Mouse (Mus musculus) G1E-ER4 (cell line): ENCODE measurements around the gene Olfr328. TPM values are rescaled to one million over a fixed set of nuclear protein-coding genes. Genes with fewer than 3 reads are reported as not detected.
"Not testable (repeated sequence)": the region's sequence is repeated elsewhere in the genome, so short reads cannot be mapped to it uniquely, and the experiment has no call there.

Experiments used
- GATA1 ChIP-seq: IDR thresholded peaks from one replicate; pipeline ENCODE4 v1.8.0; 2012; ENCODE audit warnings: low read length, inconsistent platforms
- polyA plus RNA-seq: library from polyadenylated mRNA; stranded (reverse); fragments of >175 nt; gene quantifications from 2 replicates; pipeline ENCODE4 v1.2.3, GENCODE M21; 2012

The Olfr328 gene
- not detected in 2 replicates for polyA plus RNA-seq

DNA sequence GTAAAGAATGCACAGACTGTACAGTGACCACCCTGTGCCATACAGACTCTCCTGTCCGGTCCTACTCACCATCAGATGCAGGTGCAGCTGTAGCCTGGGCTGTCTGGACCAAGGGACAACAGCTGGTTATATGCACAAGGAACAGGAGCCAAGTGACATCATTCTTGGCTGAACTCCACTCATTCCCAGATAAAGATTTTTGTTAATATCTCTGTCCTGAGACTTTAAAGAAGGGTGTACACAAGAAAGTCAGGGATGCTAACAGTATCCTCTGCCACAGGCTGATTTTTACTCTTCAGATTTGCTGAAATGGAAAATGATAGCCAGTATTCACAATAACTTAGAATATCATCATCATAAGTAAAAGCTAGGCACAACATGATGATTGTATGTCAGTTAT is at the start of gene Olfr328:
Olfr328 (minus strand) TSS at position 101 of the 400 bp plus-strand sequence.
- no peak for TF ChIP-seq GATA1

DNA sequence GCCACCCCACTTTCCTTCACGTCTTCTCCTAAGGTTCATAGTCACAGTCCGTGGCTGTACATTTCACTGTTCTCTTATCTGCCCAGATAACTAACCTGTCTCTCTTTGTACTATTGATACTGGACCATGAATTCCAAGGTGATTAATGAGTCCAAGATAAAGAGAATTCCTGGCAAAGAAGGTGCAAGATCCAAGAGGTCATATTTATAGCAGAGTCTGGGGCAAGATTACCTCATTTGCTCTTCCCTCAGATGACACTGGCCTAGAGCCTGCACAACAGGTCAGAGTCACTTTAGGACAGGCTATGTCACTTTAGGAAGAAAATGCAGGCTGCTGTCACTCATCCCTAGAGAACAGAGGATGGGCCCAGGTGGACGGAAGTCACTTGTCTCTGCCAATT is 49.8 kb upstream of the Olfr328 start:
- TF ChIP-seq GATA1 = no peak

DNA sequence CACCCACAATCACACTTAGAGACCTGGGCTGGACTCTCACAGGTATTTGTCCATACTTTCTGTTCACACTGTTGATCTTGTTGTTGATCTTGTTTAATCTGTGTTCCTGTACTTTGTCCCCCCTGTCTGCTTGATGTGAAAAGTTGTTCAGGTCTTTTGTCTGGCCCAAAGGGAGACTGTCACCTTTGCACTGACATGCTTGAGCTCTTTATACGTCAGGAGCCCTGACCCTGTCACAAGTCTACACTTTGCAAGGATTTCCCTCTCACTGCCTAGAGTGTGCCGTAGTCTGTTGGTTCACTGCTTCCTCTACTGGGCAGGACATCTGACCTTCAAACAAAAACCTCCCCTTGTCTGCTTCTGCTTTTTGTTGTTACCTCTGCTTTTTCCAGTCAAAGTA is 49.3 kb upstream of the Olfr328 start:
- no peak for TF ChIP-seq GATA1

DNA sequence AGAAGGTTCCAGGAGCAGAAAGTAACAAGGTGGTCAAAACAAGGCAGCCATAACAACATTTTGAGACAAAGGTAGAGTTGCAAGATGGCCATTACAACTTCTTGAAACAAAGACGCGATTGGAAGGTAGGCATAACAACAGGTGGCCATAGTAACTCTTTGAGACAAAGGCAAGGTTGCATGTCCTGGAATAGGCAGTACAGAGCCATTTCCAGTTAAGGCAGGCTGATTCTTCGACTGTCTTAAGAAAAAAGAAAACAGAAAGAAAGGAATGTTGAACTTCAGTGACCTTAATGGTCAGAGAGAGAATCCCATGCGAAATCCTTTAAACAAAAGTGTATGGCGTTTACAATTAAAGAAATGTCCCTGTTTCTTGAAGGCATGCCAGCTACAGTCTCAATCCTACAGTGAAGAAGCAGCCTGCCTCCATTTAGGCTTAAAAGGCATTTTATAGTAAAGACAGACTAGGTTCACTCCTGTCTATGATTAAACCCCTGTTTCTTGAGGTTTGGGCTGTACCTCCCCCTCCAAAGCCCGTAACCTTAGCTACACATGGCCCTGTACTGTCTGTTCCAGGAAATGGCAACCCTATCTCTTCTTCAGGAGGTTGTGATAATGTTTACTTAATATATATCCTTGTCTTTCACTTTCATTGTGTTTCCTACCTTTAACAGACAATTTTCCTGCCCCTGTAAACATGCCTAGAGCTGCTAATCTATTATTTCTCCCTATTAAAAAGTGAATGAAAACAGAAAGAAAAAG is 47.5 kb upstream of the Olfr328 start:
- no peak for TF ChIP-seq GATA1

DNA sequence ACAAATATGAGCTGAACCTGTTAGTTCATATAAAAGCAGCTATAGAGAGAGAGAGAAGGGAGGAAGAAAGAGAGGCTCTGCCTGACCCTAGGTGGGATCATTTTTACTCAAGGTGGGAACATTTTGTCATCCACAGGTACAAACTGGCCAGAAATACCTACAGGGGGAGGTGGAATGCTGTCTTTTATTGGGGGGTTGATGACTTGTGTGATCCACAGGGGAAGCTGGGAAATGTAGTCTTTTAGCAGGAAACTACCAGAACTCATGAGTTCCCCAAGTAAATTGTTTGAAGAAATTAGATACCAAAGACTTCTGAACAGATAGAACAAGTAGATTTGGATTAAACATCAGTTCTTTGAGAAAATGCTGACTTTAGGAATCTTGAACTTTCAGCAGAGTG is 46.6 kb upstream of the Olfr328 start:
- no peak for TF ChIP-seq GATA1

DNA sequence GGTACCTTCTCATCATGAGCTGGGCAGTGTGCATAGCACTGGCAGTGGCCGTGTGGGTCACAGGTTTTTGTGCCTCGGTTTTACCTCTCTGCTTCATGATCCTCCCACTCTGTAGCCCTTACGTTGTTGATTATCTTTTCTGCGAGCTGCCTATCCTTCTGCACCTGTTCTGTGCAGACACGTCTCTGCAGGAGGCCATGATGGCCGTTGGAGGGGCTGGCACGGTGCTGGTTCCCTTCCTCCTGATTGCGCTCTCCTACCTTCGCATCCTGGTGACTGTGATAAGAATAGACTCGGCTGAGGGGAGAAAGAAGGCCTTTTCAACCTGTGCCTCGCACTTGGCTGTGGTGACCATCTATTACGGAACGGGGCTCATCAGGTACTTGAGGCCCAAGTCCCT is 42.4 kb upstream of the Olfr328 start:
- no peak for TF ChIP-seq GATA1

DNA sequence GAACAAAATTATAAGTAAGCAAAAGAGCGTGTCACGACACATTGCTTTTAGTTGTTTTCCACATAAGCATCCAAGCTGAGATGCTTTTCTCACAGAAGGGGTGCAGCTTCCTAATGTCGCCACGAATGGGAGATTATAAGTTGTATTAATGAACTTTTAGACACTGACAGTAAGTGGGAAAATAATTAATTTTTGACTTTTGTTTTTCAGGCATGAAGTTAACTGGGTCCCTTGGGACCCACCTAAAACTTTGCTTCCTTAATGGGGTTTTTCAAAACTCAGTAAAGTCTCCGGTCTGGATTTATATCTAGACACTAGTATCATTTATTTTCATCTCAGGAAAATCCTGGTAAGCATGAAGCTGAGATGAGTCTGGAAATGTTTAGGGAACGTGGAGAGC is 39.4 kb upstream of the Olfr328 start, which contains the start of gene Olfr324:
Olfr324 (plus strand) TSS at position 301 of the 400 bp plus-strand sequence.
- no peak for TF ChIP-seq GATA1

DNA sequence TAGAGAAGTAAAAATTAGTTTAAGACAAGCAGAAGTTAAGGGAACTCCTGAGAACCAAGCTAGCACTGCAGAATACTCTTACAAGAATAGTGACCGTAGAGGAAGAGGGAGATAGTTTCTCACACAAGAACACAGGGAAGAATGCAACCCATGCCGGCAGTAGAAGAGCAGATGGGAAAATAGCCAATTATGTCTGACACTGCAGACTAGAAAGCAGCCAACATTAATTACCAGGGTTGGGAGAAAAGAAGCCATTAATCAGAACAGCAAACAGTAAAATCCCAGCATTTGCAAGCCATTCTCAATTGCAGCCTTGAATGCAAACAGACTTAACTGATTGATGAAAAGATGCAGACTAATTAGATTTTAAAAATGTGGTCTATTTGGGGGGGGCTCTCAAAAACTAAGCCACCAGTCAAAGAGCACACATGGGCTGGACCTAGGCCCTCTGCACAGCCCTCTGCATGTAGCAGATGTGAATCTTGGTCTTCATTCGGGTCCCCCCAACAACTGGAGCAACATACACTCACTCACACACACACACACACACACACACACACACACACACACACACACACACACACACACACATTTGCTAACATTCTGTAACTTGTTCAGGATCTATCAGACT is 33.3 kb upstream of the Olfr328 start:
- TF ChIP-seq GATA1 = no peak

DNA sequence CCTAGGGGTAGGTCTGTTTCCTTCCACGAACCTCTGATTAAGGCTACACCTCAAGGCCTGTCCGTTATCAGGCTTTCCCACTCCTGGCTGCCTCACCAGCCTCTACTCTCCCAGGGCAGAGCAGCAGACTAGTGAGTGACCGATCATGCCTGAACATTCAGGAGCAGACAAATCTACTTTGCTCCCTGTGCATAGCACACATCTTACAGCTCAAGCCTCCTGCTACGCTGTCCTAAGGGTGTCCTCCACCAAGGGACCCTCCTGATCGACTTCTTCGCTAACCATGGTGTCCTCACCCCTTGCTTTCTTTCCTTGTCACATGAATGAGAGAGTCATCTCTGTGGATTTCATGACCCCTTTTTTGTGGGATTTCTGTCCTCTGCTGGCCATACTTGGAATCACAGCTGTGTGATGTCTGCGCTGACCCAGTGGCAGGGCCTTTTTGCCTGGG is 32.5 kb upstream of the Olfr328 start:
- TF ChIP-seq GATA1 = no peak

DNA sequence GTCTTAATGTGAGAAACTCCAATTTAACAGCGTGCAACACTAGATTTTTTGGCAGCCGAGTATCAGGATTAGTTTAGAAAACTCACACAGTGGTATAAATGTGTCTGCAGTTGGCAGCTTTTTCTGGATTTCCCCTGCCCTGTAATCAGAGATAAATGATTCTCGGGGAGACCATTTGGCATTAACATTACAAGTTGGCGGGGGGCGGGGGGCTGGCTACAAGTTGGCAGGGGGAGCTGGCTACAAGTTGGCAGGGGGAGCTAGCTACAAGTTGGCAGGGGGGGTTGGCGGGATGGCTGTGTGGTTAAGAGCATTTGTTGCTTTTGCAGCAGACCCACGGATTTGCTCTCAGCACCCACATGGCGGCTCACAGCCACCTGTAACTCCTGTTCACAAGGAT is 23.2 kb upstream of the Olfr328 start:
- TF ChIP-seq GATA1 = no peak

DNA sequence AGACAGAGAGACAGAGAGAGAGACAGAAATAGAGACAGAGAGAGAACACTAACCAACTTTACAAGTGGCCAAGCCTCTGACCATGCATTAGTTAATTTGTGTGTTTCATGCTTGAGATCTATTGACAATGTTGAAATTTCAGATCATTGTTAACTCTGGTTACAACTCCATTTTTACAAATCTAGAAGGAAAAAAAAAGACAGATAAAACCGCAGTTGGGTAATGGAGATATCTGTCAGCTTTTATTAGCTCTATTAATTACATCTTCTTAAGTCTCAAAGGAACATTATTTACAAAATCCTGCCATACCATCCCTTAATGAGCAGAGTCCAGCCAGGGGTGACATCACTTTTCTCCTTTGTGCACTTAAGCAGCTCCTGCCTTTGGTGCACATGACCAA is 22.0 kb upstream of the Olfr328 start, which contains the start of gene Olfr325:
Olfr325 (plus strand) TSS at position 301 of the 400 bp plus-strand sequence.
- no peak for TF ChIP-seq GATA1

DNA sequence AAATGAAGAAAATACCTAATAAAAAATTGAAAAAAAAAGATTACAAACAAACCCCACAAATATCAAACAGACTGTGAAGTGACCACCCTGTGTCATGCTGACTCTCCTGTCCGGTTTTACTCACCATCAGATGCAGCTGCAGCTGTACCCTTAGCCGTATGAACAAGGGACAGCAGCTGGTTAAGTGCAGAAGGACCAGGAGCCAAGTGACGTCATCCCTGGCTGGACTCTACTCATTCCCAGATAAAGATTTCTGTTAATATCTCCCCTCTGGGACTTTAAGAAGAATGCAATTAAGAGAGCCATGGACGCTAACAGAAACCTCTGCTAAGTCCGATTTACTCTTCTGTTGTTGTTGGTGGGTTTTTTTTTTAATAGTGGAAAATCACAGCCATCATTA is 15.0 kb upstream of the Olfr328 start, which contains the start of gene Olfr224:
Olfr224 (minus strand) TSS at position 149 of the 400 bp plus-strand sequence.
- TF ChIP-seq GATA1 = no peak

DNA sequence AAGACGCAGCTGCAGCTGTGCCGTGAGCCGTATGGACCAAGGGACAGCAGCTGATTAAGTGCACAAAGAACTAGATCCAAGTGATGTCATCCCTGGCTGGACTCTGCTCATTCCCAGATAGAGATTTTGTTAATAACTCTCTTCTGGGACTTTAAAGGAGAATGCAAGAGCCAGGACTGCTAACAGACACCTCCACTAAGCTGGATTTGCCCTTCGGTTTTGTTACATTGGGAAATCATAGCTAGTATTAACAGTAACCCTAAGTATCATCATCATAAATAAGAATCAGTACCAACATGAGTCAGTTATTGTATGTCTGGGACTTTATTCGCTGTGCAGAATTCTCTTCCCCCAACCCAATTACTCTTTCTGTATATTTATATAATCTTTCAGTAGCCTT is 9.1 kb downstream of the Olfr328 start, which contains the start of gene Olfr329-ps:
Olfr329-ps (minus strand) TSS at position 101 of the 400 bp plus-strand sequence.
- no peak for TF ChIP-seq GATA1

DNA sequence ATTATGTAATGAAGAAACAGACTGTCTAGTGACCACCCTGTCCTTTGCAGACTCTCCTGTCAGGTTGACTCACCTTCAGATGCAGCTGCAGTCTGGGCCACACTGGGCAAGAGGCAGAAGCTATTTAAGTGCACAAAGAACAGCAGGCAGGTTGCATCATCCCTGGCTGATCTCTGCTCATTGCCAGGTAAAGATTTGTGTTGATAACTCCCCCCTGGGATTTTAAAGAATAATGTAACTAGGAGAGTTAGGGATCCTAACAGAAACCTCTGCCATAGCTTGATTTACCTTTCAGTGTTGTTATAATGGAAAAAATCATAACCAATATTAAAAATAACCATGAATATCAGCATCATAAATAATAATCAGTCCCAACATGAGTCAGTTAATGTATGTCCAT is 20.7 kb downstream of the Olfr328 start, which contains the start of gene Olfr330:
Olfr330 (minus strand) TSS at position 101 of the 400 bp plus-strand sequence.
- TF ChIP-seq GATA1 = not testable (repeated sequence)

DNA sequence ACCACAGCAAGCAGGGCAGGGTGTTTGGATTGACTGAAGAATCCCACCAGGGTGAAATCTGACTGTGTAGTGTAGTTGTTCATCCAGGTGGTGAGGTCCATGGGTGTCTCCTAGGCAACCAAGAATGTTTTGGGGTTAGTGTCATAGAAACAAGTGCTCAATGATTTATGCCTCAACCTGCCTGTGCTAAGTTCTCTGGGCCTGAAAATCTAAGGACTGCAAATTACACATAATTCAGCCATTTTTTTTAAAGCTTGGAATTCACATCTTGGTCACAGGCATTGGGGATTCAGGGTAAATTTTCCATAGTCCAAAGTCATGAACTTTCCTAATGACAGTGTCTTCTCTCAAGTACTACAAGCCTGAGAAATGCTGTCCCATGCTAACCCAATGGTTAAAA is 53.0 kb downstream of the Olfr328 start, which contains the start of gene Olfr331:
Olfr331 (minus strand) TSS at position 101 of the 400 bp plus-strand sequence.
- not testable (repeated sequence) for TF ChIP-seq GATA1

Other genes starting within 250 kb of the Olfr328 start
- gene Zfp692, start 248.6 kb downstream of the Olfr328 start, polyA plus RNA-seq = 17.2 and 21.2 TPM in 2 replicates
- 10.1 and 10.8 TPM in 2 replicates for gene Zfp672, start 225.3 kb downstream of the Olfr328 start, polyA plus RNA-seq
- 29.4 and 33.7 TPM in 2 replicates for gene Sh3bp5l, start 224.9 kb downstream of the Olfr328 start, polyA plus RNA-seq
- gene Lypd8, start 176.6 kb downstream of the Olfr328 start, polyA plus RNA-seq = not detected in 2 replicates
- not detected in 2 replicates for gene 1810065E05Rik, start 134.5 kb downstream of the Olfr328 start, polyA plus RNA-seq
- not detected in 2 replicates for gene Gm12253, start 123.1 kb downstream of the Olfr328 start, polyA plus RNA-seq
- not detected in 2 replicates for gene Lypd9, start 102.7 kb downstream of the Olfr328 start, polyA plus RNA-seq
- not detected in 2 replicates for gene Olfr30, start 93.4 kb downstream of the Olfr328 start, polyA plus RNA-seq
- not detected in 2 replicates for gene Olfr332, start 63.1 kb downstream of the Olfr328 start, polyA plus RNA-seq
- not detected in 2 replicates for gene Olfr331, start 53.1 kb downstream of the Olfr328 start, polyA plus RNA-seq
- not detected in 2 replicates for gene Olfr330, start 20.8 kb downstream of the Olfr328 start, polyA plus RNA-seq
- not detected in 2 replicates for gene Olfr329-ps, start 9.2 kb downstream of the Olfr328 start, polyA plus RNA-seq
- gene Olfr224, start 14.9 kb upstream of the Olfr328 start, polyA plus RNA-seq = not detected in 2 replicates
- not detected in 2 replicates for gene Olfr325, start 22.1 kb upstream of the Olfr328 start, polyA plus RNA-seq
- not detected in 2 replicates for gene Olfr324, start 39.5 kb upstream of the Olfr328 start, polyA plus RNA-seq
- not detected in 2 replicates for gene 2210407C18Rik, start 60.4 kb upstream of the Olfr328 start, polyA plus RNA-seq
- not detected in 2 replicates for gene Olfr323, start 74.9 kb upstream of the Olfr328 start, polyA plus RNA-seq
- not detected in 2 replicates for gene Trim58, start 84.8 kb upstream of the Olfr328 start, polyA plus RNA-seq
- gene Olfr322, start 103.1 kb upstream of the Olfr328 start, polyA plus RNA-seq = not detected in 2 replicates
- not detected in 2 replicates for gene Olfr320, start 125.5 kb upstream of the Olfr328 start, polyA plus RNA-seq
- not detected in 2 replicates for gene Olfr319, start 143.5 kb upstream of the Olfr328 start, polyA plus RNA-seq
- gene Olfr318, start 168.4 kb upstream of the Olfr328 start, polyA plus RNA-seq = not detected in 2 replicates
- not detected in 2 replicates for gene Olfr317, start 183.6 kb upstream of the Olfr328 start, polyA plus RNA-seq
- not detected in 2 replicates for gene Olfr316, start 197.1 kb upstream of the Olfr328 start, polyA plus RNA-seq
- not detected in 2 replicates for gene Olfr315, start 217.6 kb upstream of the Olfr328 start, polyA plus RNA-seq
- gene Olfr314, start 227.3 kb upstream of the Olfr328 start, polyA plus RNA-seq = not detected in 2 replicates
- gene Fam183b, start 246.3 kb upstream of the Olfr328 start, polyA plus RNA-seq = not detected in 2 replicates